Mouse (Mus musculus) cerebellum, adult (tissue): ENCODE results near the gene Unc119b.
"Not testable (repeated sequence)": the region's sequence is repeated elsewhere in the genome, so short reads cannot be mapped to it uniquely, and the experiment has no call there.

Source experiments
- ATAC-seq: cut with Nextera tagmentation; 2 replicates; pipeline ENCODE4 v1.9.2; 2017; ENCODE audit warnings: mild to moderate bottlenecking, moderate library complexity, mixed read lengths; ENCODE audit not compliant: insufficient number of reproducible peaks, low FRiP score, low TSS enrichment

The Unc119b gene

DNA sequence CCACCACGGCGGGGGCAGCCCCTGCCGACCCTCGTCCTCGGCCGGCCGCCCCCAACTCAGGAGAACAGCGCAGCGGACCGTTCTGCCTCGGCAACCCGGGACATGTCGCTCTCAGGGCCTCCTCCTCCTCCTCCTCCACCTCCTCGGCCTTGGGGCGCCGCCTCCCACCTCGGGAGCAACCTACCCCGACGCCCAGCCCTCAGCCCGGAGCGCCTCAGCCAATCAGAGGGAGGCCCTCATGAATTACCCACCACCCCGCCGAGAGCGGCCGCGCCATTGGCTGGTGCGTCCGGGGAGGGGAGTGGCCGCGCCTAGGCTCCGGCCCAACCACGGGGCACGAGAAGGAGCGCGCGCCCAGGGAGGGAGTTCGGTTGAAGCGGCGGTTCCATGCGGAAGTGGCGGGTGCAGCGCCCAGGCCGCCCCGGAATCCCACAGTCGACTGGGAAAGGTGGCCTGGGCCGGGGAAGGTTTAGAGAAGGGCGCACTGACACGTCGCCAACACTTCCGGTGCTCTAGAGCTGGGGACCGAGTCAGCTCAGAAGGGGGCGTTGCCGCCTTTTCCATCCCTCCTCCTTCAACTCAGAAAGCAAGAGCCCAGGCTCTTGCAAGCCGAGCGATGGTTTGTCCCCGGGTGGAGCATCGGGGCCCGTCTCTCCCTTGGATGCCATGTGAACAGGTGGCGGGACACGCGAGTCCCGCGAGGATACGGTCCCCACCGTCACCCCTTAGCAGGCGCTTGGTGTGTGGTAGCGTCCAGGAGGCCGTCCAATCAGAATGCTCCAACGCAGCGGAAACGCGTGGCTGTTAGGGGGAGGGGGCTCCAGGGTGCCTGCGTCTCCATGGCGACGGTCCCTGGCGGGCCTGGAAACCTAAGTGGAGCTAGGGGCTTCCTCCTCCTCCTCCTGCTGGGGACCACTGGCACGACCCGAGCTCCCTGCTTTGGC, 23.5 kb upstream of the Unc119b start, which contains the start of gene Mlec:
Mlec (minus strand) TSS at position 140 of the 944 bp plus-strand sequence.
- peak; percentile 93 for ATAC-seq

DNA sequence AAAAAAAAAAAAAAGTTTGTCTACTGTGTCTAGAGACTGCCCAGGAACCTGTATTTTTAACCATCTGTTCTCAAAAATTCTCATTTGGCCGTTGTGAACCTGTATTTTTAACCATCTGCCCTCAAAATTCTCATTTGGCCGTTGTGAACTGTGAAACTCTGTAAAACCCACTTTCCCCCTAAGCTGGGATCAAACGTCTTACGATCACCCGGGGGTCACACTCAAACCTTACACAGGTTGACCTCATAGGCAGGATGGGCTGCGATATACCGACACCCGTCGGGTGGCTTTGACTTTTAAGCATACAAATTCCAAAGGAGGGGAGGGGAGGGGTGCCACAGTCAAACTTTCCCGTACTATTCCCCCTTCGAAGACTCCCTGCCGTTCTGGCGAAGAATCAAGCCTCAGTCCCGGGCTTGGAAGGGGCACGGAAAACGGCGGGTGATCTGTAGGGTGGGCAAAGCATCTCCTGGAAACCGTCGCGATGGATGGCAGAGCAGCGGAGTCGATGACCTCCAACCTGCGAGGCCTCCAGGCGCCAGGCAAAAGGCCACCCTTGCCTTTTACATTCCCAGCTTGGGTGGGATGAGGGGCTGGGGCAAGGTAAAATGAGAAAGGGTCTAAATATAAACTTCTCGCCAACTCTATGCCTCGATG, 22.3 kb upstream of the Unc119b start:
- ATAC-seq = no peak

DNA sequence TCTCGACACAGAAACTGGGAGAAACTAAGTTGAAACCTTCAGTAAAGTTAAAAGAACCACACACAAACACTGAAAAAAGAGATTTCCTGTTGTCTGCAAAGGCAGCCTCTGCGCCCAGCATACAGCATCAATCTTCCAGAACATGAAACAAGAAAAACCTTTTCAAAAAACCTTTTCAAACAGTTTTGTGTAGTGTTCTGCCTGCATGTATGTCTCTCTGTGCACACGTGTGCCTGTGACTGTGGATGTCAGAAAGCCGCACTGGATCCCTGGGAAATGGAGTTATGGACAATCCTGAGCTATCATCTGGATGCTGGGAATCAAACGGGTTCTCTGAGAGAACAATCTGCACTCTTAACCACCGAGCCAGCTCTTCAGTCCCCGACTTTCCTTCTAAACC, 21.6 kb upstream of the Unc119b start:
- no peak for ATAC-seq

DNA sequence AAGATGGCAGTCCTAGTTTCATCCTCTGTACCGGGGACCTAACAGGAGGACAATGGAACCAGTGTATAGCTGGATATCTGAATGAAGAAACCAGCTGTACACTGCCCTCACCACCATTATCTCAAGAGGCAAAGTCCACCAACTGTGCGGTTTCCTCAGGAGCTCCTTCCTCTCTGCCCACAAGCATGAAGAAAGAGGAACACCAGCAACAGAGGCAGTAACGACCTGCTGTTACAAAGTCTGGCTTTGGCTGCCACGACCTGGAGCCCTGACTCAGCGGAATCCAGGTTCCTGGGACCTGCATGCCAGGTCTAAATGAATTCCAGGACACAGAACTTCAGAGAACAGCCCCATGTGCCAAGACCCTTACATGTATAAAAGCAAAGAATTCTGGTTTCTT, 21.1 kb upstream of the Unc119b start:
- ATAC-seq = no peak

DNA sequence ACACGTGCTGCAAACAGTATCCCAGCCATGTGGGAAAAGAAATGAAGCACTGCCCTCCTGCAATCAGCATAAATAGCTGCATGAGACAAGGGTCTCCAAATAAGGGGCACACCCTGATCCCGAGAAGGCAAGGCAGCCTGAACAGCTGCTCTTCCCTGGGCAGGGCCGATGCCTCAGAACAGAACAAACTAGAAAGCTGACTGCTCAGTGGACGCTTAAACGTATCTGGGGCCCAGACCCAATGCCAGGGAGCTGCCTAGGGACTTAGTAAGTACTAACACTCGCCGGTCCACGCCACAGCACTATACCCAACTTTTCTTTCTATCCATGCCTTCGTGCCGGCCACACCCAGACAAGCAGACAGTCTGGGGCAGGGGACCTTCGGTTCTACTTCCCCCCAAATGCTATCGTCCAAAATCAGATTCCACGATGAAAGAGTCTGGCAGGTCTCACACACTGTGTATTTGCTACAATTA, 20.4 kb upstream of the Unc119b start:
- no peak for ATAC-seq

DNA sequence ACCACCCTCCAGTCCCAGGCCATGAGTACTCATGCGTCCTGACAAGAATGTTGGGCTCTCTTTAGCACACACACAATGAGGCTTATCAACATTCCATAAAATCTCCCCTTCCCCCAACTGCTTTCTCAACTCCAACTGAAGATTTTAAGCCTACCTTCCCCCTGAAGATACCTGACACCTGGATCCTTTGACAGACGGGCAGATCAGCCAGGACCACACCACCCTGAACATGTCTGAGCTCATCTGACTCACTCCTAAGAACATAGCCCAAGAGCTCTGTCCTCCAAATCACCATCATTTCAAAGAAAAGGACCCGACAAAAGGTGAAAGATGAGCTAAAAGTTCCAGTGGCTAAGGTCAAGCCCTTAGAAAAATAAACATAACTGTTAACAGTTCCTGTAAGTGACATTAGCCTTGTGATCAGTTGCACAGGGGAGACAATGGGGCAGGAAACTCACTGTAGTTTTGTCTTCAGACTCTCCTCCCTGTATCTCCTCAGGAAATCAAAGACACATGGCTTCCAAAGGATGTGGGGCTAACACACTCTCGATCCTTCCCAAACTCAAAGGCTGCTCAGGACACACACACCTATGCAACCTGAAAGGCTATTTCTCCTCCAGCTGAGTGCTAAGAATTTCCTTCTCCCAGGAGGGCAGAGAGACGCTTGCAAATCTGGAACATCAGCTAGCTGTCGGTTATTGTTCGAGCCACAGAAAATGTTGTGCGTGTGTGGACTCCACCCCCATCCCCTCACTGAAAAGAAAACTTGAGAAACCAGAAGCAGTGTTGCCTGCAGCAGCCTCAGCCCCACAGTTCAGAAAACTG, 17.6 kb upstream of the Unc119b start:
- no peak for ATAC-seq

DNA sequence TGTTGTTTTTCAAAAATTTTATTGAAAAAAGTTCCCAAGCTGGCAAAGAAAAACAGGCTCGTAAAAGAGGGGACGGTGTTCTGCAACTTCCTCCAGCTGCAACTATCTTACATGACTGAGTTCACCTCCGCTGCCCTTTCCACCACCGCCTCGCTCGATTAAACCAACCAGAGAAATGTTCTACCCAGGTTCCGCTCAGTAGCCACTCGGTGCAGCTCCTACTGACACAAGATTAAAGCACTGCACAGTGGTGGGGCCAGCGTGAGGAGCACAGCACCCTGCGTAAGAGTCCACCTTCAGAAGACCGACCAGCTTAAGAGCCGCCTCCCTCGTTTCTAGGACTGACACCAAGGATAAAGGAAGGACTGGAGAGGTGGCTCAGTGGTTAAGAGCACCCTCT, 16.7 kb upstream of the Unc119b start:
- no peak for ATAC-seq

DNA sequence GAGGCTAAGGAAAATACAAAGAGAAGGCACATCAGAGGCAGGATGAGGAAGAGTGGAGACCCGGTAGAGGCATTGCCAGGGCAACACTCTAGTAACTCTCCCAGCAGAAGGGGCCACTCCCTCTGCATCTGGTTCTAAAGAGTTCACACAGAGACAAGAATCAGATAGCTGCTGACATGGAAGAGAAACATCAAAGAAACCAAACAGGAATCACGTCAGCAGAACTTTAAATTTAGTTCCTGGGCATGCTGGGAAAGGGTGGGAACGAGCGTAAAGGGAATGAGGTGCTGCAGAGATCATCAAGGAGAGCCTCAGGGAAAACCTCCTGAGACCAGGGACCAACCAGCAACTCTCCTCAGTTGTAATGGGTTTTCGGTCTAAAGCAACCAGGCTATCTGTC, 16.2 kb upstream of the Unc119b start:
- ATAC-seq = no peak

DNA sequence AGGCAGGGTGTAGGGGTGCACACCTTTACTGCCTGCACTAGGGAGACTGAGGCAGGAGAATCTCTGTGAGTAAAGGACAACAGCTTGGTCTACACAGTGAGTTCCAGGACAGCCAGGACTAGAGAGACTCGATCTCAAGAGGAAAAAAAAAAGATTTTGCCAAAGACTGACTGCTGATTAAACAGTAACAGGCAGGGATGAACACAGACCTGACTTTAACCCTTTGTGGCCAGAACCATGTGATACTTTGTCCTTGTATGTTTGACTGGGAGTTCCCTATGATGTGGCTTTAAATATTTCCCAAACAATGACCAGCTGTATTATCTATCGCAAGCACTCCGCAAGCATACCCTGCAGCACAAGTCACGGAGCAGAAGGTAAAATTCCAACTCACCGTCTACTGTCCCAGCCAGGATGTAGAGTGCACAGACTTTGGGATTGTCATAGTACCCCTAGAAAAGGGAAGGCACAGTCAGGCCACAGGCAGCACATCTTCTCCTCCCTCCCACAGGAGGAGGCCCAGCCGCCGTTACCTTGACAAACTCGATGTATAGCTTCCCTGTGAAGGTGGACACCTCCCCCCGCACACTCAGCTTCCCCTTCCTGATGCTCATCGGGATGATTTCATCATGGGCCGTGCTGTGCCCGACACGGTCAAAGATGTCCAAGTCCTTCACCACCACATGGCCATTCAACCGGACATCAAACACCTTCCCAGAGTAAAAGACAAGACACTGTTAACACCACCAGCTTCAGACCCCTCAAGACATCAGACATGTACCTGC, 15.1 kb upstream of the Unc119b start:
- ATAC-seq = no peak

DNA sequence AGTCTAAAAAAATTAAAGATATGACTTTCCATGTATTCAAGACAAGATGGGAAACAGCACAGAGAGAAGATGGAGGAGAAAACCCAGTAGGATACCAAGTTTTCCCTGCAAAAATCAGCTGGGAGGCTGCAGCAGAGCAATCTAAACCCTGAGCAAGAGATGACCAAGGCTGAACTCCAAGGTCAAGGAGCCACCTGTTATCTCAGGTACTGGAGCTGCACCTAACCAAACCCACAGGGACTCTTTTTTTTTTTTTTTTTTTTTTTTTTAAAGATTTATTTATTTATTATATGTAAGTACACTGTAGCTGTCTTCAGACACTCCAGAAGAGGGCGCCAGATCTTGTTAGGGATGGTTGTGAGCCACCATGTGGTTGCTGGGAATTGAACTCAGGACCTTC, 14.1 kb upstream of the Unc119b start:
- not testable (repeated sequence) for ATAC-seq

DNA sequence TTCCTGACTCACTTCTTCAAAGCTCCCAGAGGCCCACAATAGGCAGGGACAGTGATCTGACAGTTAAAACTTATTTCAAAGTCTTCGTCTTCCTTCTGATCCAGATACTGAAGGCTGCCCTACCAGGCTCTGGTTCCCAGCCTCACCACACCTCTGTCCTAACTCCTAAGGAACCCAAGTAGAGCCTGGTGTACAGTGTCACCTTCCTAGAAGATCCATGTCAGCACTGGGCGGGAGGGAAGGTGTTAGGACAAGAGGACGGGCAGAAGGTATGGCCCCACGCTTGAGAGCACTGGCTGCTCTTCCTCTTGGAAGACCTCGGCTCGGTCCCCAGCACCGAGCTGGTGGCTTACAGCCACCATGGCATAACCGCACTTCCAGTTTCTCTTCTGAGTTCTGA, 13.6 kb upstream of the Unc119b start:
- ATAC-seq = no peak

DNA sequence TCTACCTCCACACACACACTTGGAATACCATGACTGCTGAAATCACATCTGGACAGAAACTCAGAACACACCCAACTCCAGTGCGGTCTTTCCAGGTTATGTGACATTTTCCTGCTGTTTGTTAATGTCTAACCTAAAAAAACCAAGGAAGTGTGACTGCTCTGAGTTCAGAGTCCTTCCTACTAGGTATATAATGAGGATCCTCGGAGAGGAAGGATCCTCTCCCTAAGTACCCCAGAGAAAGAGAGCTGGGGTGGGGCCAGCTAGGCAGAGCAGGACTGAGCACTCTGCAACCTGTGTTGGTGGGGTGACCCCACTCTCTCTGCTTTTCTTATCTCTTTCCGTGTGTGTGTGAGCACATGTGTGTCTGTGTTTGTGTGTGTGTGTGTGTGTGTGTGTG, 12.6 kb upstream of the Unc119b start:
- ATAC-seq = no peak

DNA sequence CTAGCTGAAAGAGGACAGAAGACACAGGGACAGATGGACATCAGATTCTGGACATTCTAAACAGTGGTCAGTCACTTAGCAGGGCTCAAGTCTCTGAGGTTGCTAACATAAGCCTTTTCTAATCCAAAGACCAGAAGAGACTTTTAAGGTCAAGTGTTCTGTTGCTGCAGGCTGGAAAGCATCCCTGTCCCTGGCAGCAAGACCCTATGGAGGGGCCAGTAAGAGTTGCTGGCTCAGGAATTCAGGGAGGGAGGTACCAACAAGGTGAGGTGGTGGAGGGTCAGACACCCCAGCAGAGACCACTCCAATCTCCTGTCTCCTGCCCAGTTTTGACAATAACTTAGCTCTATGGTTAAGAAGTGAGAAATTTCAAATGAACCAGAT, 12.0 kb upstream of the Unc119b start:
- ATAC-seq = no peak

DNA sequence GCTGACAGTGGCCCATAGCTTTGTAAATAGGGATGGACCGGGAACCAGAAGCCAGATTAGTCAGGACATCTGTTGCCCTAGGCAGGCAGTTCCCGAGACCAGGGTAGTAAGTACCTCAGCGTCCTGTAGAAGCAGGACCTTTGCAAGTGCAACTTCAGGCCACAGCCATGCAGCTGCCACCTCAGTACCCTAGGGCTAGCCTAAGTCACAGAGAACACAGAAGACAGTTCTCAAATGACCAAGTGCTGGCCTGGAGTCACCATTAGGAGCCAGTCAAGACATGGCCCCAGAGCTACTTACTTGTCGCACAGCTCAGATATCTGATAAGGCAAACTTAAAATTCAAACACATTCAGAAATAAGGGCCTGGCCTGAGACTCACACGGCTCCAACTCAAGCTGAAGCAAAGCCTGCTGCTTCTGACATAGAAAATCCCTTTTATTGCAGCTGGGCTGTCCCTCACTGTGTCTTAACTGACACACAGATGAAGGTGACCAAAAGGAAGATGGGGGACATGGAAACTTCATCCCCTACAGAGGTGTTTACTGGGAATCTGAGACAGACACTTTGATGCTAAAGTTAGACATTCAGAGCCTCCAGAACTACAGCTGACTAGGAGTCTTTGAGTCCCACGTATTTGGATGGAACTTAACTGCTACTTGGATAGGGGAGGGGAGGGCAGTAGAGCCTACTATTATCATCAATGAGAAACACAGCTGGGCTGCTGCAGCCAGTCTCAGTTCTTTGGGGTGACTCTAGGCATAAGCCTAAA, 11.4 kb upstream of the Unc119b start:
- no peak for ATAC-seq

DNA sequence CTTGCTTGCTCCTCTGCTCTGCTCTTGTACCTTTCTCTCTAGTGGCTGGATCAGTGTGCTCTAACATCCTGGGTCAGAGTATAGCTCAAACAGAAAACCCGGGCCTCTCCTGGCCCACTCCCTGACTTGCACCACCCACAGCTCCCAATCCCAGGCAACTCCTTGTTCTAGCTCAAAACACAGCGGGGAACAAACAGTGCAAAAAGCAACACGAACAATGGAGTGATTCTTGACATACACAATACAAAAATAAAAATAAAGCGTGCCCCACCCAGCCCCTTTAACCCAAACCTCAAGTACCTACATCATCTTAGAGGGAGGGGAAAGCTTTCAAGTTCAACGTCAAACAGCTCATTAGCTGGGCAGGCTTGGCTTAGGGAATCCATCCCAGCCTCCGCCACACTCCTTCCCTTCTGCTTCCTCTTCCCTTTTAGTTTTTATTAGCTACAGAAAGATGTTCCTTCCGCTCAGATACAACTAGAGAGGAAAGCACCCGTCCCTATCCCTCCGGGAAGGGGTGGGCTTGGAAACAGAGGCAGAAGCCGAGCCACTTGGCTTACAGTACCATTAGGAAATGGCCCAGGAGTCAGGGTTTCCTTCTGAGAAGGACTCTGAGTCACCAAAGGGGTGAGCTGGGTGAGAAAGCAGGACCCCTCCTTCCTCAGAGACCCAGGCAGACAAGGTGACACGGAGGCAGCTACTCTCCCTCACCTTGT, 10.6 kb upstream of the Unc119b start:
- ATAC-seq = no peak

DNA sequence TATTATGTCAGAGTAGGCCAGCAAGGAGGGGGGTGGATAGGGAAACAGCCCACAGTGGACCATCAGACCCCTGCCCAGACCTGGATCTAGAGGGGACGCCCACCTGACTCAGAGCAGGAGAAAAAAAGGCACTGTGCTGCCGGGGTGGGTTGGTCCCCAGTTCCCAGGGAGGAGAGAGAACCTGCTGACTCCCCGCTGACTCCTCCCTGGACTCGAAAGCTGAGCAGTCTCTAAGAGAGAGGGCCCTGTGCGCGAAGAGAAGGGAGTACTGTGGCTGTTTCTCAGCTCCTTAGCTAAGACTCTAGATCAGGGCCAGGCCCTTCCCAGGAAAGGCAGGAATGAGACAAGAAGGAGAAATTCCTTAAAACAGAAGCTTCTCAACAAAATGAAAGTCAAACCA, 9.7 kb upstream of the Unc119b start:
- no peak for ATAC-seq

DNA sequence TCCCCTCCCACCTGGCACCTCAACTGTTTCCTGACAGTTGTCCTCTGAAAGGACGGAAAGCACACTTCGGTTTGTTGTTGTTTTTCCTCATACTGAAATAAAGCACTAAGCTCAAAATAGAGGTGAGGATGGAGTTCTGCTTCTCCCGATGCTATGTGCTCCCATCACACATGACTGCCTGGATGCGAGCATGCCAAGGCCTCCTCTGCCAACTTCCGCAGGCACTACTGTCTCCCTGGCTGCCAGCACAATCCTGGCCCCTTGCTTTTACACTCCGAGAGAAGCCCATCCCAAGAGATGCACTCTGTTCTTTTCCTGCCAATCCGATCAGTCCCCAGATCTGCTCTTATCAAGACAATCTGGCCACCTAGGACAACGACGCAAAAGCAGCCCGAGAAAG, 8.8 kb upstream of the Unc119b start:
- no peak for ATAC-seq

DNA sequence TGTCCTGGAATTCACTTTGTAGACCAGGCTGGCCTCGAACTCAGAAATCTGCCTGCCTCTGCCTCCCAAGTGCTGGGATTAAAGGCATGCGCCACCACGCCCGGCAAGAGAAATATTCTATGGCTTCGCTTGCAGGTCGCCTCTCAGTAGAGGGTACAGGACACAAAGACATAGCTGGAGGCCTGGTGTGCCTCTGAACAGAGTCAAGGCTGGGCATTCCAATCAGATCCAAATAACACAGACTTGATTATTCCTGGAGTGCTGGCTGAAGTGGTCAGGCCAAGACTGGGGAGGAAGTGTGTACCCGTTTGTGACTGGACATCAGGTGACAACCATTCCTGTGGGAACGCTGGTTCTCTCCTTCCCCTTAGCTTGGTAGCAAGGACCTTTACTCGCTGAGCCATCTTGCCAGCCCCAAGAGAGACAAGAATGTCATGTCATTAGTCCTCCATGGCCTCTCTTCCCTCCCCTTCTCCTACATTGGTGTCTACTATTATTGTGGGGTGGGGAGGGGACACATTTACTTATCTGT, 7.5 kb upstream of the Unc119b start:
- ATAC-seq = no peak
